Mouse (Mus musculus): ENCODE measurements around the gene Frzb.
"Not testable (repeated sequence)": the region's sequence is repeated elsewhere in the genome, so short reads cannot be mapped to it uniquely, and the experiment has no call there.

Frzb gene

DNA sequence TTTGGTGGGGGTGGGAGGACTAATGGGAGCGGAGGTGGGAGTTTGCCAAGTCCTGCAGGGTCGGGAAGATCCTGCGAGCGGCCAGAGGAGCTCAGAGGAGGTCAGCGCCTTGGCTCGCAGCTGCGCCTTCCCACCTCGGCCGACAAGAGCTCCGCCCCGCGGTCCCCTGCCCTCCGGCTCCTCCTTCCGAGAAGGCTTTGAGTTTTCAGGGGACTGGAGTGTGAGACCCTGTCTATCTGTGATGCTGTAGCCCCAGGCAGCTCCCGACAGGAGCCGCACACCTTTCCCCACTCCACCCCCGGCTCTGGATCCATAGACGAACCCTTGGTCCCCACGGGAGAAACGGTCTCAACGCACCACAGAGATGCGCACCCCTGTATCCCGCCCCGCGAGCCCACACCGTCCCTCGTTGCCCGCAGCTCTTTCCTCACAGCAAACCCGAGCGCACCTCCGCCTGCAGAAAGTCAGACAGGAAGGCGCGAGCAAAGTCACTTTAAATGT lies at the start of gene Frzb:
Gene Frzb (minus strand): TSS at position 335 of the 501 bp plus-strand sequence.
- peak; percentile 29 to 31 for DNase-seq (ENCODE audit: low spot score in 2 of 2)

DNA sequence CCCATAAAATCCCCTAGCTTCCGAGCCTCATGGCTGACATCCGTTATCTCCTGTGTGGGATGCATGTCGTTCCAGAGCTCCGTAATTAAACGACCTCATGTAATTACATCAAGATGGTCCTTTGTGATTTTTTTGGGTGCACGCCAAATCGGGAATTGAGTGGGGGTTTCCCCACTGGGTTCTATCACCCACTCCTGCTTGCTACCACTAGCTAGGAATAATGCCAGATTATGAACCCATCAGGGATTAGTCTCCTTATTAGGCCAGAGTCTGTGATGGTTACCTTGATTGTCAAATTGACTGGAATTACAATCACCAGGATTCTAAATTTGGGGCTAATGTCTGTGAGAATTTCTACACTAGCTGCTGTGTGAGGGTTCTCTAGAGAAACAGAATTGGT lies 47.9 kb upstream of the Frzb start:
- DNase-seq (ENCODE audit: low spot score in 2 of 2), result not testable (repeated sequence)

DNA sequence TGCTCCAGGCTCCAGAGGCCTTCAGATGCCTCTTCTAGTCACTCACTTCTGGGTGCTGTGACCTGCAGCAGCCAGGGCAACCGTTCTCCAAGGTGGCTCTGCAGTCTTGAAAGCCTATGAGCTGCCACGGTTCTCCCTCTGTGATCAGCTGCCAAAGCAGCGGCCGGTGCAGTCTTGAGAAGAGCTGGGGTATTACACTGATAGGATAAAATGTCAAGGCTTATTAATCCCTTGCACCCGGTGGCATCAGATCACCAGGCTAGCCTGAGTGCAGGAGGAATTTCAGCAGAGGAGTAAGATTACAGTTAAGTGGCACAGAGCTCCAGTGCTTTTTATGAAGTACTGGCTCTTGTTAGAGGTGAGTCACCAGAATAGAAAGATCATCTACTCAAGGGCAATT lies 39.4 kb upstream of the Frzb start:
- DNase-seq (ENCODE audit: low spot score in 2 of 2), result no peak

DNA sequence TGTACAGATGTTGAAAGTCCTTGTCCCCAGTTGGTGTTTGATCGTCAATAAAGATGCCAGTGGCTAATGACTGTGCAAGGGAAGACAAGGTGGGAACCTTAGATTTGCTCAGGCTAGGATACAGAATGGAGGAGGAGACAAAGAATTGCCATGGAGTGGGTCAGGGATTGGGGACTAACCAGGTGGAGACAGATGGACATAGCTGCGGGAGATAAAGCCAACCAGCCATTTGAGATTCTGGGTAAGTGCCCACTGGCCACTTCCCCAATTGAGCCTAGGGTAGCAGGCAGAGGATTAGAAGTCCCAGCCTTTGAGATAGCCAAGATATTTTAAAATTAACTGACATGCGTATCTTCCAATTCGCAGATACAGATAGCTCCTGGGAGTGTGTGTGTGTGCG lies 37.5 kb upstream of the Frzb start:
- DNase-seq (ENCODE audit: low spot score in 2 of 2), result no peak

DNA sequence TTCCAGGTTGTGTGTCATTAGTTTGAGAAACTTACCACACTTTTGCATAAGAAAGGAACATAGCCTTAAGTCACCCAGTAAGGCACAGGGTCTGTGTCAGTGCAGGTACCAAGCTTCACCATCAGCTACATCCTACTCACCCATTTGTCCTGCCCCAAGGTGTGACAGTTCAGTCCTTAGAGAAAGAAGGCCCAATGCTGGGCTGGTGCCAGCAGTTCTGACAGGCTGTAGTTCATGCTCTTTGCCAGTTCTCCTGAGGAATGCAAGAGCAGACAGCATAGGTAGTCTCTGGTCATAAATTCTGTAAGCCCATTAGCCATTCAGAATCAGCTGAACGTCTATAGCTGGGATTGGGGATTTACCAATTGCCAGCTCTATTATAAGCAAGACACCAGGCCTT lies 28.4 kb upstream of the Frzb start:
- DNase-seq (ENCODE audit: low spot score in 2 of 2), result no peak

DNA sequence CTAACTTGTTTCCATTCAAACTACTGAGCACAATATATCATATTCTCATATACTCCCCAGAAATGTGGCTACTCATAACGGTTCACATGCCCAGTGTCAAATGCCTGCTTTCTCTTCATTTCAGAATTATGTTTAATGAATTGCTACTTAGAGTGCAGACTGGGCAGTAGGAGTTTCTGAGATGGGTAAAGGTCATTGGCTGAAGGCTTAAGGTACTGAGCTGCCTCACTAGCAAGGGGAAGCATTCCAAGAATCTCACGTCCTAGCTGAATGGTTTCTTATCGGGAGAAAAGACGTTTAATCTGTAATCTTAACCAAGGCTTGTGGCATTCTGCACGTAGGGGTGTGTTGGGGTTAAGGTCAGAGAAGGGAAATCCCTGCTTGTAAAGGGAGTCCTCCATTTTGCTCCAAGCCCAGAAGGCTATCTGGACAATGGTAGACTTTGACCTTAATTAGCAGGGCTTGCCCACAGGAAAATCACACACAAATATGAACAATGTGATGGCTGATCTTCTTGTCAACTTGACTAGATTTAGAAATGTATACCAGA lies 26.9 kb upstream of the Frzb start:
- DNase-seq (ENCODE audit: low spot score in 2 of 2), result no peak

DNA sequence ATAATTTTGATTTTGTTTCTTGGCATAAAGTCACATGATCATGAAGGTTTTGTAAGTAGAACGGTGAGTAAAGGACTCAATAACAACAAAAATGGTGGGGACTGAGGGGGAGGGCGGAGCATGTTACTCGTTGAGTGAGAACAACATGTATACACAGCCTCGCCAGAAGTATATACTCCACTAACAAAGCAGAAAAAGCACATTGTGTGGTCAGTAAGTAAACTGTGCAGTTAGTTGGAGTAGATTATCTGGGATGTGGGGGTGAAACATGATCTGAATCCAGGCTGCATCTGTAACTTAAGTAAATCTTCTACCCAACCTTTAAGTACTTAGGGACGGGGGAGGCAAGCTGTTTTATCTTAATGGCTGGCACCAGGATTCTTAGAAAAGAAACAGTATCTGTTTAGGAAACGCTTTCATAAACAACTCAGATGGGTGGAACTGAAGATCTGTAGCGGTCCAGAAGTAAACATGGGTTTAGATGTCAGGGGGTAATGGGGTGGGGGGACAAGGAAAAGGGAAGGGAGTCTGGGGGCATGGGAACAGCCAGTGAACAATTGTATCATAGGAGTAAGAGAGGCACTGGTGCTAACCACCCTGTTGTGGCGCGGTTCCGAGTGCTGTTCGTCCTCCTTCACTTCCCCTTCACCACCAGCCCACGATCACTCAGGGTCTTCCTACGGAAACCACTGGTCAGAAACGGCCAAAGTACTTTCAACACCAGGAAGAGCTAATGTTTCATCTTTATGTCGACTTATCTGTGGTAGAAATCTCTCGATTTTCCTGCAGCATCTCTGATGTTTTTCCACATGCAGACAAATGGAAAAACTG lies 18.8 kb upstream of the Frzb start:
- no peak for DNase-seq (ENCODE audit: low spot score in 2 of 2)

DNA sequence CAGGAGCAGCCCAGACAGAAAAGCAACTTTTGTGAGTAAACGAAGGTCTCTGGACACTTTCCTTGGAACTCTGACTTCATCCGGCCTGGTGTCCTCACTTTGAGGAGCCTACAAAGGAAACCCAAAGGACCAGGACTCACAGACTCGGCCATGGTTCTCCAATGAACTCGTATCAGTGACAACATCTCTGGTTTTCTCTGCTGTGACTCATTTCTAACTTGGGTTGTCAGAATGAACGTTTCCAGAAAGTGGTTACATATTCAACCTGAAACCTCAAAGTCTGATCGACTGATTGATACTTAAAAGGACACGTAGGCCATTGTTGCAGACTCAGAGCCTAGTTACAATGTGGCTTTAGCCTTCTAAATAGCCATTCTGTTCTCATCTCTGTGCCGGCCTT lies 14.4 kb upstream of the Frzb start:
- DNase-seq (ENCODE audit: low spot score in 2 of 2), result no peak

DNA sequence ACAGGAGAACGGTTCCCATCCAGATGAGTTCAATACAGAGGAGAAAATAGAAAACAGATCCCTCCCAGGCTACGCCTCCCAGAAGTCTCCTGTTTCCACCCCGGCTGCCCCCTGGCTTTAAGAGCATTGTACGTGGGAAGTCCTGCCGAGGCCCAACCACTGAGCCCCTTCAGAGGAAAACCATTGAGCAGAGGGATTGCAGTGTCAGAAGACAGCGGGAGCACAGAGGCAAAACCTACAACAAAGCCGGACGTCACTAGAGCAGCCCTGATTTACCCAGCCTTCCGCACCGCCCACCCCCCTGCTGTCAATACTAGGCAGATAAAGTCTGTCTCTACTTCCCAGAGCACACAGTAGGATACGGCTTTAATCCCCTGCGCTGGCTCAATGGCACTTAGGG lies 806 bp upstream of the Frzb start:
- DNase-seq (ENCODE audit: low spot score in 2 of 2), result peak; percentile 28 to 34

DNA sequence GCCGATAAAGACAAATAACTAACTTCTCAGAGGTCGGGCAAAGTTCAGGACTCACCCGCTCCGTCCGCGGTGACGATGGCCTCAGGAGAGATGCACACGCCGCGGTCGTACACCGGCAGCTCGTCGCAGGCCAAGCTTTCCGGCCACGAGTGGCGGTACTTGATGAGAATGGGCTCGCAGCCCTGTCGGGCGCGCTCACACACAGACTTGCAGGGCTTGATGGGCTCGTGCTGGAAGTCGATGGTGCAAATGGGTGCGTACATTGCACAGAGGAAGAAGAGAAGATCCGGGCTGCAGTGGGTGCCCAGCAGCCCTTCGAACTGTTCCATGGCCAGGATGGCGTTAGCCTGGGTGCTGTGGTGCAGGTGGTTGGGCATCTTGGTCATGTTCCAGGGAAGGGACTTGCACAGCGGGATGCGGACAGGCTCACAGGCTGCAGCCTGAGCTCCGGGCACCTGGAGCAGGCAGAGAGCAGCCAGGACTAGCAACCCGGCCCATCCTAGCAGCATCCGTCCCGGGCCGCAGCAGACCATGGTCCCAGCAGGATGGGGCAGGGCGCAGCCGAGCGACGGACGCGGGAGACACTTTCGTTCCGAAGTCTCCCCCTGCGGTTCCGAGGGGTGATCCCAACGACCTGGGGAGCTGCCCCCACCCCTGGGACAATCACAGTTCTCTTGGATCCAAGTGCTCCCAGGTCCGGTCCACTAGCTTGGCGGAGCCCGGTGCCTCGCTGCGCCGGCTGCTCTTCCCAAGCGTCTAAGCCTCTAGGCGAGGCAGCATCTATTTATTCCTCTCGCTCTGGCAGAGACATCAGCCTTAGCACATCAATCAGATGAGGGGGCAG lies 895 bp downstream of the Frzb start:
- DNase-seq (ENCODE audit: low spot score in 2 of 2), result peak; percentile 34 to 60

DNA sequence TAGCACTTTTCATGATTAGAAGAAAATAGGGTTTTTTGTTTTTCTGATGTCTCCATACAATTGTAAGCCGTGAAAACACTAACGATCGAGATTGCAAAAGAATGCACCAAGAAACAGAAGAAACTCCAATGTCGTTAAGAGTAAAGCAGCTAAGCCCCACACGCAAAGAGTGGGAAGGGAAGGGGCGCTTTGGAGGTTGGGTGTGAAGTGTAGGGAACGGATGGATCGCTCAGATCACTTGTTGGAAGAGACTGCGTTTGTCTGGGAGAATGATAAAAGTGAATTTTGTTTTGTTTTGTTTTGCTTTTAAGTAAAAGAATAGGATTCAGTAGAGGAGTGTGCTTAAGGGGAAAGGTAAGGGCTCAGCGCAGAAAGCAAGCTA lies 1.5 kb downstream of the Frzb start:
- peak; percentile 7 to 9 for DNase-seq (ENCODE audit: low spot score in 2 of 2)

DNA sequence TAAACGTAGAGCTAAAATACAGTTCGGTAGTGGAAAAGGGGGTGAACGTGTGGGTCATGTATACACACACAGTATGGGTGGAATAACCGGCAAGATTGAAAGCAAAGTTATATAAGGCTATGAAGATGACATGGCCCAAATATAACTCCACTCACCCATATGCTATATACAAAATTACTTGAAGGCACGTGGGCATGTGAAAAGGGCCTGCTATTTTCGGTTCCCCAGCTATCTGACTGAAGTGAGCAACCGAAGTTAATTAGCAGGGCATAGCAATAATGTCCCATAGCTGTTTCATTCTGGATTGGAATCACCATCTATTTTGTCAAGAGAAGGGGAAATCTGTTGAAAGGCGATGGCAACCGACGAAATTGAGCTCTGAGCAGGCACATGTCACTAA lies 1.9 kb downstream of the Frzb start:
- DNase-seq (ENCODE audit: low spot score in 2 of 2), result peak; percentile 8 to 18

DNA sequence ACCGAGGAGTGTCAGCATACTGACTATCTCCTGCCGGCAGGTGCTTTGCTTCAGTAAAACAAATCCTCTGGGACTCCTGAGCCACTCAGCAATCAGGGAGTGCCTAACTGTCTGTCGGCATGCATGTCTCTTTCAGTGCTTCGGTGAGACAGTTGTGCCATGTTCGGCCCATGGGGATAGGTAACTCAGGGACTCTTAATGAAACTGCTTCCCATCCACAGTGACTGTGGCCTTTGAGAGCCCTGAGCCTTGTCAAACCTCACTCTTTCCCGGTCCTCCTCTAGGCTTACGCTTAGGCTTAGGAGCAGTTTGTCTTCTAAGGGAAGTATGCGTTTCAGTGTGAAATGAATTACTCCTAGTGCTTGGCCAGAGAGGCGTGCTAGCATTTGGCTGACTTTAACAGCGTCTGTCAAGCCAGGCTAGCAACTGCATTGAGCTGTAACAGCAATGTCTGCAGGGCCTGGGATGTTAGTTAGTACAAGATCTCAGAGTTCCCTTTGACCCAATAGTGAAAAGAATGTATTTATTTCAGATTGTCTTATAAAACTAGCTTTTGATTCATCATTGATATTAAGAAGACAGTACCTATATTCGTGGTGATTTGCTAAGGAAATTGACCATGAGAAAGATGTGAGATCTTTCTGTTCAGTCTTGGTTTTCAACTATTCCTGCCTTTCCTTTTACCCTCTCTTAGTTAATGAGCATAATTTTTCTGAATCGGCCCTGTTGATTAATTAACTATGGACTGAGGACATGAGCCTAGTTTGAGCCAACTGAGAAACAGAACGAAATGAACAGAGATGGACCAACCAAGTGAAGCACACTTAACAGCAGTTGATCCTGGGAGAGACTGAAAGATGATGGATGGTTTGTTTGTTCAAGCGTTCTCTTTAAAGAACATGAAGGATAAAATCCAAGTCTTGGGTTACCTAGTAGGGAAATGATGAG lies 2.7 kb downstream of the Frzb start:
- DNase-seq (ENCODE audit: low spot score in 2 of 2), result no peak

DNA sequence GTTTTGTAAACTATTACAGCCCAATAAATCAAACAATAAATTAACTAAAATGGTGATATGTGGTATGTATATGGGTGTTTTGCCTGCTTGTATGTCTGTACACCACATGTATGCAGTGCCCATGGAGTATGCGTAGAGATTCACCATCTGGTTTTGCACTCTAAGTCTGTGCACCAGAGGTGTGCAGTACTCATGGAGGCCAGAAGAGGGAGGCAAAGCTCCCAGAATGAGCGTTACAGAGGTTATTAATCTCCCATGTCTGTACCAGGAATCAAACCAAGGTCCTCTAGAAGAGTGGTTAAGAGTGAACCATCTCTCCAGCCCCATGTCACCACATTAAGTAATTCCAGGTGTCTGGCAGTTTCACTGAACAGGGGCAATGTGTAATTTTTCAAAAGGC lies 3.5 kb downstream of the Frzb start:
- DNase-seq (ENCODE audit: low spot score in 2 of 2), result peak in 1 of 2 experiments; percentile 10

DNA sequence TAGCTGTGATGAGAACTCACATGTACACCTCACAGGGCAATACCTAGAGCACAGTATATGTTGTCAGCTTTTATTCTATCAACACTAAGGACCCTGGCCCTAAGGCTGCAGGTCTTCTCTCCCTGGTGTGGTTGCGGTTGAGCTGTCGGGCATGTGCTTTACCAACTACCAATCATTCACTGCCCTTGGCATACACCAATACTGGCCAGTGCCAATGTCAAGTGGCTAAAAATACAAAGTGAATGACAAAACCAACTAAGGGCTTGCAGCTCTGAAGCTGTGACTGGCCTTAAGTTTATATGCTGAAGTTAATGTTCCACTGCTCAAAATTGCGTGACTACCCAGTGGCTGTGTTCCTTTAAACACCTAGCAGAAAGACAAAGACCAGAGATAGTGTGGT lies 6.0 kb downstream of the Frzb start:
- no peak for DNase-seq (ENCODE audit: low spot score in 2 of 2)

DNA sequence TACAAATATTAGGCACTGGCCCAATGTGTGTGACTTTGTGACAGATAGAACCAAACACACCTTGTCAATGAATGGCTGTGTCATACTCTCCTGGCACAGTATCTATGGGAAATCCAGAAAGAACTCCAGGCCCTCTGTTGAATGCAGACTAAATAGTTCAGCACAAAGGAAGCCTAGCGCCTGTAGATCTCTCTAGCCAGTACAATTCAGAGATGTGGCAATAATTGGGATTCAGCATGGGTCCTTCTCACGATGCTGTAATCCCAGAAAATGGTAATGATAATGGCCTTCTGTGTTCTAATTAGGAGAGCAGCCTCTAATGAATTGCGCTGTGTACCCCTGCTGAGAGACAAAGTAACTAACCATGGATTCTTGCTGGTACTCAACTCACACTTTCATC lies 8.6 kb downstream of the Frzb start:
- DNase-seq (ENCODE audit: low spot score in 2 of 2), result no peak

DNA sequence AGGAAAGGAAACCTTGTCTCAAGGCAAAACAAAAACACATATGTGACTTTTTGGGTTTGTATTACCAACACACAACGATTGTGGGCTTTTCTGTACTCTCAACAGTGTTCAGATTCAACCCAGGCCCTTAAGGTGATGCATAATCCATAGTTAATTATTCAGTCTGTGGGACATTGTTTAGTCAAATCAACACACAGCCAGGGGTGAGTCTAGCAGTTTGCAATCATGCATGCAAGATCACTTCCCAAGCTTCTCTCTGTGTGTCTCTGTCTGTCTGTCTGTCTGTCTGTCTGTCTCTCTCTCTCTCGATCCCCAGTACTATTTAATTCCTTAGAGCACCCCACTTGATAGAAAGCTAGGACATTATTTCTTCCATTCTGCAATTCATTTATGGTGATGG lies 10.0 kb downstream of the Frzb start:
- DNase-seq (ENCODE audit: low spot score in 2 of 2), result no peak

DNA sequence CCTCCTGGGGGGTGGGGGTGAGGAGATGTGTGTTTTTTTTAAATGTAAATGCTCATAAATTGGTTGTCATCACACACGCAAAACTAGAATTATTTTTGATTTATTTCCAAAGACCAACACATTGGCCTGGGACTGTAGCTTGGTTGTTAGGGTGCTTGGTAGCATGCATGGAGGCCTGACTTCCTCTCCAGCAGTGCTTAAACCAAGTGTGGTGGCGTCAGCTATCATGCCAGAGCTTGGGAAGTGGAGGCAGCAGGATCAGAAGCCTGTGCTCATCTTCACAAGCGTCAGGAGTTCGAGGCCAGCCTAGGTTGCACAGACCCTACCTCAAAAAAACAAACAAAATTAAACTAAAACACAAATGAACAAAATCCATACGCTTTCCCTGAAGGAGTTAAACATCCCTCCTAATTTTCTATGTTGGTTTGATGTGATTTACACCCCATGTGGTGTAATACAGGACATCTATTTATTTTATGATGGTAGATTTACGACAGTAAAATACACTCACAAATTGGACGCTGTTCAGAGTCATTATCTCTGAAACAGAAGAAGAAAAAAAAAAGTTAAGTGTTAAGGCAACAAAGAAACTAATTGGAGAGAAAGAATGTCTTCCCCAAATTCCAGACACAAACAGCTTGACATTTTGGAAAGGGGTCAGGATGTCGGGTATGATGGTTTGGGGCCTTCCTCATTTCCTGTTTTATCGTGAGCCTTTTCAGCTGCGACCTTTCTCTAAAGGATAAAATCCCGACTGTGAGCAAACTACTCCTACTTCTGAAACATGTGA lies 12.4 kb downstream of the Frzb start:
- DNase-seq (ENCODE audit: low spot score in 2 of 2), result no peak

DNA sequence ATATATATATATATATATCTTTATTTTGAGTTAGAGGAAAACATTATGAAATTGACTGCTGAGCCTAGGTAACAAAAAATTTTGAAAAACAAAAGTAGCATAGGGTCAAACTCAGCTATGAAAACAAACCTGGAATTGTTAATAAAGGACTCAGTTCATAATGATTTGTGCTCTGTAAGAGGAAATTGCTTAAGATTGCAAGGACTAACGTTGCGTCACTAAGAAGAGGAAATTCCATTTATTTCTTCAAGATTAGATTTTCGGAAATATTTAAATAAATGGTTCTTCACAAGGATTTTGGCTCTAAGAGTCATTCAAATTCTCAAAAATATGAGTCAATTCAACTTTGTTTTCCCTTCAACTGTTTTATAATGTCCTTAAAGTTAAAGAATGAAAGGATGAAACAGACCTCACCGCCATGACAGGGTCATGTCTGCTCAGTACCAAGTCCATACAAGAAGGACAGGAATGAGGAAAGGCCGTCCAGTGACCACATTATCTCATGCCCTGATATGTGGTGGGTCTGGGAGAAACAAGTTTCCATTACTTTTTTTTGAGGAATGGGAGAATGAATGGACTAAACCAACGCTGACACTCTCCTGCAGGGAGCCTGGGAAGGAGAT lies 14.1 kb downstream of the Frzb start:
- no peak for DNase-seq (ENCODE audit: low spot score in 2 of 2)
